Mouse (Mus musculus) heart, embryonic 14.5 days (tissue): Measurements from ENCODE around the gene Peak1. TPM values are rescaled to one million over a fixed set of nuclear protein-coding genes. Genes with fewer than 3 reads are reported as not detected.

Source experiments
- ATAC-seq: fragments of 200-750 bp; cut with Nextera tagmentation; 2 replicates; pipeline ENCODE4 v1.8.0; 2017; ENCODE audit warnings: low read depth, moderate TSS enrichment; ENCODE audit not compliant: insufficient number of reproducible peaks, insufficient read depth, low FRiP score
- H3K27ac ChIP-seq, 2 experiments: fragments of 200-500 bp in 1 of 2; fragments of 300-500 bp in 1 of 2; sonication (generic) in 1 of 2; replicated peaks in 1 of 2; 2 replicates each; pipeline ENCODE4 v1.5.1; 2012 to 2014; ENCODE audit warnings: low read depth in 2 of 2, low read length in 2 of 2, control low read depth in 1 of 2, mild to moderate bottlenecking in 1 of 2, mixed read lengths in 1 of 2; ENCODE audit not compliant: control insufficient read depth in 1 of 2, insufficient read depth in 1 of 2
- H3K27me3 ChIP-seq: fragments of 300-500 bp; sonication (generic); 2 replicates; pipeline ENCODE4 v1.6.1; 2014; ENCODE audit warnings: mild to moderate bottlenecking, low read length, control low read depth; ENCODE audit not compliant: control insufficient read depth, insufficient read depth
- H3K36me3 ChIP-seq: fragments of 300-500 bp; sonication (generic); 2 replicates; pipeline ENCODE4 v1.6.1; 2014; ENCODE audit warnings: mild to moderate bottlenecking, control low read depth, low read length, mixed read lengths; ENCODE audit not compliant: control insufficient read depth, insufficient read depth
- H3K4me1 ChIP-seq, 2 experiments: fragments of 200-500 bp in 1 of 2; fragments of 300-500 bp in 1 of 2; sonication (generic) in 1 of 2; 2 replicates each; pipeline ENCODE4 v1.6.1; 2012 to 2014; ENCODE audit warnings: low read length in 2 of 2, control low read depth in 1 of 2, mixed read lengths in 1 of 2; ENCODE audit not compliant: control insufficient read depth in 2 of 2, insufficient read depth in 2 of 2
- H3K4me2 ChIP-seq: fragments of 300-500 bp; sonication (generic); 2 replicates; pipeline ENCODE4 v1.6.1; 2014; ENCODE audit warnings: mild to moderate bottlenecking, low read length
- H3K4me3 ChIP-seq, 2 experiments: fragments of 200-500 bp in 1 of 2; fragments of 300-500 bp in 1 of 2; sonication (generic) in 1 of 2; 2 replicates each; pipeline ENCODE4 v1.5.1; 2012 to 2014; ENCODE audit warnings: low read length in 2 of 2, mild to moderate bottlenecking in 2 of 2, control low read depth in 1 of 2, low read depth in 1 of 2, moderate library complexity in 1 of 2; ENCODE audit not compliant: control insufficient read depth in 1 of 2, insufficient read depth in 1 of 2
- H3K9ac ChIP-seq: fragments of 300-500 bp; sonication (generic); 2 replicates; pipeline ENCODE4 v1.6.1; 2014; ENCODE audit warnings: mild to moderate bottlenecking, low read length
- H3K9me3 ChIP-seq: fragments of 300-500 bp; sonication (generic); 2 replicates; pipeline ENCODE4 v1.6.1; 2016; ENCODE audit warnings: low read length, control low read depth; ENCODE audit not compliant: control insufficient read depth
- WGBS: fragments of 180-500 bp; shearing (Covaris S2); extraction: QIAGEN DNeasy Blood & Tissue Kit; methylation state at CpG from one replicate; pipeline ENCODE4 v1.1.7; 2014; 5-methylcytosine and 5-hydroxymethylcytosine counted together
- polyA plus RNA-seq: library from polyadenylated mRNA; unstranded; fragments of >200 nt; fragmentation: Nextera tagmentation; extraction: Ambion mirVana; gene quantifications from 2 replicates; pipeline ENCODE4 v1.2.1, GENCODE M21; 2014

The Peak1 gene
- polyA plus RNA-seq, 1 experiment from 2014 or later, result 22.4 TPM

DNA sequence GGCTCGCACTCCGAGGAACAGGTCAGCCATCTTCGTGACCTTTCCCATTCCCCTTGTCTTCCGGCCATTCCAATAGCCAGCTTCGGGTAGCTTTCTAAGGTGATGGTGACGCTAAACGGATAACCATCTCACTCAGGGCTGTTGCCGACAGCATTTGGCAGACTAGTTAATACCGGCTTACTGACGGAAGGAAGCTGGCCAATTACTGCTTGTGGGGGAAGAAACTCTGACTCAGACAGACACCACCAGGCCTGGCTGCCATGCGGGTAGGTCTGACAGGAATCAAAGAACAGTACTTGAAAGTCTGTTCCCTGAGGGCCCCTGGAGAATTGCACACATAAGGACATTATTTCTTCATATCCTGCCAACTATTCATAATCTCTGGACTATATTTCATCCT lies 212.5 kb downstream of the Peak1 start:
- Histone ChIP-seq H3K9me3 (no peaks in the 10 kb centered on the region), H3K4me1 (no peaks in the 10 kb centered on the region; a peak in 1 of 4 replicates), H3K4me2 (no peak overlapping the region), H3K9ac (no peak overlapping the region), H3K4me3 (no peak overlapping the region), H3K27ac (no peak overlapping the region), H3K27me3 (no peaks in the 10 kb centered on the region), H3K36me3 (peaks cover 37% of the 10 kb centered on the region)
- 76% methylated on average over 11 of the region's 11 CpGs for WGBS
- ATAC-seq, result no peak

GRCm38 (mm10) chr9:56204316-56204715 lies 213.6 kb downstream of the Peak1 start:
- Histone ChIP-seq H3K27me3 (no peaks in the 10 kb centered on the region), H3K4me2 (no peak overlapping the region), H3K9me3 (no peaks in the 10 kb centered on the region), H3K9ac (no peak overlapping the region), H3K27ac (no peak overlapping the region), H3K4me3 (no peak overlapping the region), H3K4me1 (no peaks in the 10 kb centered on the region; a peak in 1 of 4 replicates), H3K36me3 (peaks cover 37% of the 10 kb centered on the region)
- ATAC-seq, result no peak
- 94% methylated on average over 4 of the region's 4 CpGs for WGBS

GRCm38 (mm10) chr9:56200645-56201314 lies 217.1 kb downstream of the Peak1 start:
- 43% methylated on average over 14 of the region's 14 CpGs for WGBS
- H3K36me3 ChIP-seq, result peaks cover 22% of the 10 kb centered on the region
- H3K4me1 ChIP-seq, result no peaks in the 10 kb centered on the region; a peak in 1 of 4 replicates
- no peaks in the 10 kb centered on the region for H3K27me3 ChIP-seq
- no peak overlapping the region for H3K4me3 ChIP-seq
- no peak for ATAC-seq
- no peak overlapping the region for H3K27ac ChIP-seq
- no peak overlapping the region for H3K9ac ChIP-seq
- no peak overlapping the region for H3K4me2 ChIP-seq
- H3K9me3 ChIP-seq, result no peaks in the 10 kb centered on the region

GRCm38 (mm10) chr9:56200200-56200599 lies 217.7 kb downstream of the Peak1 start:
- WGBS, result 59% methylated on average over 2 of the region's 2 CpGs
- ATAC-seq, result no peak
- H3K4me2 ChIP-seq, result no peak overlapping the region

GRCm38 (mm10) chr9:56196921-56197320 lies 220.9 kb downstream of the Peak1 start:
- no peak overlapping the region for H3K4me2 ChIP-seq
- WGBS, result 78% methylated on average over 4 of the region's 4 CpGs
- H3K36me3 ChIP-seq, result no peaks in the 10 kb centered on the region
- H3K4me1 ChIP-seq, result peaks cover 0 to 3% of the 10 kb centered on the region in 2 experiments; a peak in 2 of 4 replicates
- H3K4me3 ChIP-seq, result no peak overlapping the region
- ATAC-seq, result no peak
- no peaks in the 10 kb centered on the region for H3K9me3 ChIP-seq
- H3K9ac ChIP-seq, result no peak overlapping the region
- no peaks in the 10 kb centered on the region for H3K27me3 ChIP-seq
- H3K27ac ChIP-seq, result no peak overlapping the region

More at GRCm38 (mm10) chr9:56200200-56200599, 217.7 kb downstream of the Peak1 start:
- no peak overlapping the region for H3K9ac ChIP-seq
- H3K36me3 ChIP-seq, result peaks cover 16% of the 10 kb centered on the region
- no peaks in the 10 kb centered on the region for H3K9me3 ChIP-seq
- H3K27me3 ChIP-seq, result no peaks in the 10 kb centered on the region
- H3K27ac ChIP-seq, result no peak overlapping the region
- no peaks in the 10 kb centered on the region; a peak in 1 of 4 replicates for H3K4me1 ChIP-seq
- H3K4me3 ChIP-seq, result no peak overlapping the region

- Histone ChIP-seq H3K9me3 (no peaks in the 10 kb centered on the region), H3K4me2 (no peak overlapping the region), H3K27me3 (no peaks in the 10 kb centered on the region), H3K9ac (no peak overlapping the region), H3K4me1 (peaks cover 0 to 4% of the 10 kb centered on the region in 2 experiments; a peak in 1 of 4 replicates), H3K36me3 (no peaks in the 10 kb centered on the region), H3K4me3 (no peak overlapping the region), H3K27ac (no peak overlapping the region)
- ATAC-seq, result no peak
- 47% methylated on average over 3 of the region's 3 CpGs for WGBS
Observed at GRCm38 (mm10) chr9:56195193-56195592, 222.7 kb downstream of the Peak1 start.

- H3K9me3 ChIP-seq, result no peaks in the 10 kb centered on the region
- no peaks in the 10 kb centered on the region for H3K27me3 ChIP-seq
- H3K9ac ChIP-seq, result no peak overlapping the region
- no peak overlapping the region for H3K4me2 ChIP-seq
- no peaks in the 10 kb centered on the region for H3K36me3 ChIP-seq
- H3K27ac ChIP-seq, result no peak overlapping the region
- H3K4me3 ChIP-seq, result no peak overlapping the region
- ATAC-seq, result no peak
- peaks cover 0 to 7% of the 10 kb centered on the region in 2 experiments; a peak in 2 of 4 replicates for H3K4me1 ChIP-seq
- WGBS, result 64% methylated on average over 11 of the region's 11 CpGs
Observed at GRCm38 (mm10) chr9:56191498-56192455, 226.1 kb downstream of the Peak1 start.
